Mouse (Mus musculus) embryonic facial prominence, embryonic 13.5 days (tissue): ENCODE results near the gene Abat. TPM values are rescaled to one million over a fixed set of nuclear protein-coding genes. Genes with fewer than 3 reads are reported as not detected.

Source experiments
- ATAC-seq: fragments of 200-750 bp; cut with Nextera tagmentation; 2 replicates; pipeline ENCODE4 v1.8.0; 2017; ENCODE audit warnings: low read depth; ENCODE audit not compliant: insufficient number of reproducible peaks, insufficient read depth, low FRiP score, low TSS enrichment
- H3K27ac ChIP-seq: fragments of 300-500 bp; sonication (generic); 2 replicates; pipeline ENCODE4 v1.5.1; 2015; ENCODE audit warnings: moderate library complexity, mild to moderate bottlenecking, inconsistent platforms
- H3K27me3 ChIP-seq: fragments of 300-500 bp; sonication (generic); 2 replicates; pipeline ENCODE4 v1.6.1; 2015; ENCODE audit warnings: mild to moderate bottlenecking, inconsistent platforms
- H3K36me3 ChIP-seq: fragments of 300-500 bp; sonication (generic); 2 replicates; pipeline ENCODE4 v1.6.1; 2015; ENCODE audit warnings: mild to moderate bottlenecking, inconsistent platforms
- H3K4me1 ChIP-seq: fragments of 300-500 bp; sonication (generic); 2 replicates; pipeline ENCODE4 v1.6.1; 2015; ENCODE audit warnings: inconsistent platforms
- H3K4me2 ChIP-seq: fragments of 300-500 bp; sonication (generic); 2 replicates; pipeline ENCODE4 v1.6.1; 2015; ENCODE audit warnings: moderate library complexity, mild to moderate bottlenecking, inconsistent platforms
- H3K4me3 ChIP-seq: fragments of 300-500 bp; sonication (generic); 2 replicates; pipeline ENCODE4 v1.5.1; 2015; ENCODE audit warnings: mild to moderate bottlenecking, inconsistent platforms
- H3K9ac ChIP-seq: fragments of 300-500 bp; sonication (generic); 2 replicates; pipeline ENCODE4 v1.6.1; 2015; ENCODE audit warnings: mild to moderate bottlenecking, inconsistent platforms
- H3K9me3 ChIP-seq: fragments of 300-500 bp; sonication (generic); 2 replicates; pipeline ENCODE4 v1.6.1; 2016; ENCODE audit warnings: inconsistent platforms
- WGBS: fragments of 180-500 bp; shearing (Covaris S2); methylation state at CpG from one replicate; pipeline ENCODE4 v1.1.7; 2015; ENCODE audit warnings: mixed read lengths; 5-methylcytosine and 5-hydroxymethylcytosine counted together
- polyA plus RNA-seq: library from polyadenylated mRNA; unstranded; fragments of >200 nt; fragmentation: Nextera tagmentation; extraction: Ambion mirVana; gene quantifications from 2 replicates; pipeline ENCODE4 v1.2.1, GENCODE M21; 2015

The Abat gene
- polyA plus RNA-seq, result 24.8 and 25.2 TPM in 2 replicates

- H3K4me3 ChIP-seq, result peak within 1 kb of the TSS; percentile 63
- H3K36me3 ChIP-seq, result no peaks in the 10 kb centered on the region
- WGBS, result under 1% methylated on average over 46 of the region's 46 CpGs
- no peaks in the 10 kb centered on the region for H3K9me3 ChIP-seq
- peak; percentile 98 for ATAC-seq
- H3K27me3 ChIP-seq, result peaks cover 3% of the 10 kb centered on the region; the same call in 1 of the 2 replicates
- H3K4me2 ChIP-seq, result peak within 1 kb of the TSS; percentile 68
- H3K4me1 ChIP-seq, result peaks cover 19% of the 10 kb centered on the region
- H3K9ac ChIP-seq, result peak within 1 kb of the TSS; percentile 80
- H3K27ac ChIP-seq, result no peak within 1 kb of the TSS
Observed at GRCm38 (mm10) chr16:8513236-8513906, at the start of gene Abat. Gene Abat, plus strand, starts transcription at chr16:8513429.

GRCm38 (mm10) chr16:8470132-8470531 lies 43.1 kb upstream of the Abat start:
- no peak for ATAC-seq
- Histone ChIP-seq H3K9ac (no peak overlapping the region; the same call in 1 of the 2 replicates), H3K36me3 (no peaks in the 10 kb centered on the region), H3K4me3 (peak overlapping the region; percentile 74), H3K27me3 (peaks cover 3% of the 10 kb centered on the region; the same call in 1 of the 2 replicates), H3K9me3 (no peaks in the 10 kb centered on the region), H3K4me2 (peak overlapping the region; percentile 73), H3K27ac (no peak overlapping the region), H3K4me1 (peaks cover 11% of the 10 kb centered on the region)
- WGBS, result 68% methylated on average over 2 of the region's 2 CpGs

GRCm38 (mm10) chr16:8470603-8471481 lies 42.4 kb upstream of the Abat start, which contains the start of gene Mettl22:
Gene Mettl22, plus strand, starts transcription at chr16:8470788.
- ATAC-seq, result peak; percentile 96
- under 1% methylated on average over 48 of the region's 48 CpGs for WGBS

GRCm38 (mm10) chr16:8487396-8488005 lies 25.7 kb upstream of the Abat start:
- no peak overlapping the region for H3K4me2 ChIP-seq
- H3K4me3 ChIP-seq, result no peak overlapping the region
- no peak overlapping the region for H3K9ac ChIP-seq
- H3K27me3 ChIP-seq, result no peaks in the 10 kb centered on the region
- peaks cover 54% of the 10 kb centered on the region for H3K36me3 ChIP-seq
- no peak overlapping the region for H3K27ac ChIP-seq
- no peak for ATAC-seq
- 93% methylated on average over 9 of the region's 9 CpGs for WGBS
- H3K4me1 ChIP-seq, result no peaks in the 10 kb centered on the region
- H3K9me3 ChIP-seq, result no peaks in the 10 kb centered on the region

More at GRCm38 (mm10) chr16:8470603-8471481, 42.4 kb upstream of the Abat start, which contains the start of gene Mettl22:
- H3K36me3 ChIP-seq, result no peaks in the 10 kb centered on the region
- peak within 1 kb of the TSS; percentile 74 for H3K4me3 ChIP-seq
- H3K4me2 ChIP-seq, result peak within 1 kb of the TSS; percentile 73
- H3K9ac ChIP-seq, result peak within 1 kb of the TSS; percentile 88
- no peaks in the 10 kb centered on the region for H3K9me3 ChIP-seq
- H3K4me1 ChIP-seq, result peaks cover 11% of the 10 kb centered on the region
- peak within 1 kb of the TSS; percentile 89 for H3K27ac ChIP-seq
- peaks cover 3% of the 10 kb centered on the region; the same call in 1 of the 2 replicates for H3K27me3 ChIP-seq

- no peaks in the 10 kb centered on the region for H3K4me1 ChIP-seq
- H3K9me3 ChIP-seq, result no peaks in the 10 kb centered on the region
- H3K4me2 ChIP-seq, result no peak overlapping the region
- no peak overlapping the region for H3K27ac ChIP-seq
- H3K36me3 ChIP-seq, result peaks cover 44% of the 10 kb centered on the region
- no peaks in the 10 kb centered on the region for H3K27me3 ChIP-seq
- no peak for ATAC-seq
- WGBS, result 86% methylated on average over 5 of the region's 5 CpGs
- no peak overlapping the region for H3K9ac ChIP-seq
- no peak overlapping the region for H3K4me3 ChIP-seq
Observed at GRCm38 (mm10) chr16:8489340-8489739, 23.9 kb upstream of the Abat start.

GRCm38 (mm10) chr16:8491743-8492490 lies 21.3 kb upstream of the Abat start:
- no peak for ATAC-seq
- H3K27me3 ChIP-seq, result no peaks in the 10 kb centered on the region

GRCm38 (mm10) chr16:8494268-8494667 lies 19.0 kb upstream of the Abat start:
- no peak overlapping the region for H3K4me3 ChIP-seq
- no peak overlapping the region for H3K9ac ChIP-seq
- no peaks in the 10 kb centered on the region for H3K4me1 ChIP-seq
- H3K4me2 ChIP-seq, result no peak overlapping the region
- H3K27ac ChIP-seq, result no peak overlapping the region
- WGBS, result 23% methylated on average over 4 of the region's 4 CpGs
- H3K9me3 ChIP-seq, result no peaks in the 10 kb centered on the region
- ATAC-seq, result no peak
- H3K36me3 ChIP-seq, result peaks cover 11% of the 10 kb centered on the region; the same call in 1 of the 2 replicates
- no peaks in the 10 kb centered on the region for H3K27me3 ChIP-seq

More at GRCm38 (mm10) chr16:8491743-8492490, 21.3 kb upstream of the Abat start:
- 44% methylated on average over 13 of the region's 13 CpGs for WGBS
- Histone ChIP-seq H3K9ac (no peak overlapping the region), H3K27ac (no peak overlapping the region), H3K36me3 (peaks cover 28% of the 10 kb centered on the region), H3K9me3 (no peaks in the 10 kb centered on the region), H3K4me1 (no peaks in the 10 kb centered on the region), H3K4me2 (no peak overlapping the region), H3K4me3 (no peak overlapping the region)

- no peak for ATAC-seq
- WGBS, result 65% methylated on average over 2 of the region's 2 CpGs
- H3K9ac ChIP-seq, result no peak overlapping the region
- no peaks in the 10 kb centered on the region for H3K27me3 ChIP-seq
- no peak overlapping the region for H3K27ac ChIP-seq
- H3K4me1 ChIP-seq, result no peaks in the 10 kb centered on the region
- no peak overlapping the region for H3K4me2 ChIP-seq
- H3K9me3 ChIP-seq, result no peaks in the 10 kb centered on the region
- H3K4me3 ChIP-seq, result no peak overlapping the region
- H3K36me3 ChIP-seq, result no peaks in the 10 kb centered on the region
Observed at GRCm38 (mm10) chr16:8496967-8497366, 16.3 kb upstream of the Abat start.

GRCm38 (mm10) chr16:8504271-8504670 lies 9.0 kb upstream of the Abat start:
- Histone ChIP-seq H3K4me1 (no peaks in the 10 kb centered on the region), H3K9ac (no peak overlapping the region), H3K9me3 (no peaks in the 10 kb centered on the region), H3K36me3 (no peaks in the 10 kb centered on the region), H3K27me3 (no peaks in the 10 kb centered on the region), H3K27ac (no peak overlapping the region), H3K4me2 (no peak overlapping the region), H3K4me3 (no peak overlapping the region)
- ATAC-seq, result no peak
- 44% methylated on average over 2 of the region's 2 CpGs for WGBS

- Histone ChIP-seq H3K4me1 (peaks cover 15% of the 10 kb centered on the region), H3K9ac (no peak overlapping the region), H3K4me3 (no peak overlapping the region), H3K9me3 (no peaks in the 10 kb centered on the region), H3K27me3 (peaks cover under 1% of the 10 kb centered on the region; the same call in 1 of the 2 replicates), H3K27ac (no peak overlapping the region), H3K4me2 (no peak overlapping the region), H3K36me3 (no peaks in the 10 kb centered on the region)
- WGBS, result 67% methylated on average over 5 of the region's 5 CpGs
- no peak for ATAC-seq
Observed at GRCm38 (mm10) chr16:8509894-8510293, 3.3 kb upstream of the Abat start.

GRCm38 (mm10) chr16:8512830-8513229 lies 399 bp upstream of the Abat start:
- Histone ChIP-seq H3K9me3 (no peaks in the 10 kb centered on the region), H3K4me1 (peaks cover 19% of the 10 kb centered on the region), H3K4me2 (peak overlapping the region; percentile 68), H3K4me3 (peak overlapping the region; percentile 63), H3K27me3 (peaks cover 3% of the 10 kb centered on the region; the same call in 1 of the 2 replicates), H3K9ac (peak overlapping the region; percentile 62), H3K27ac (no peak overlapping the region), H3K36me3 (no peaks in the 10 kb centered on the region)
- under 1% methylated on average over 5 of the region's 5 CpGs for WGBS
- ATAC-seq, result no peak
